ENCODE assay signal across 22 mouse cellular contexts in genomic region chr9:25243926-25244657, GRCm38 (mm10). TPM values are rescaled to one million over a fixed set of nuclear protein-coding genes. Genes with fewer than 3 reads are reported as not detected.
DNase-seq lines count a peak whose midpoint lies in the region; ATAC-seq and TF ChIP-seq lines count a peak whose summit lies in the region.
"Had no signal": no experiment of that assay in that cellular context is flagged by ENCODE, and none has a peak within 500 bp of the region (broad histone marks: within the 10 kb centered on the region; RNA-seq: fewer than 3 reads in every experiment).

No protein-coding gene starts in this region.

- no peak for ATAC-seq in forebrain, embryonic 13.5 days
- no peak for ATAC-seq in cerebellum, adult (ENCODE audit: insufficient number of reproducible peaks, low FRiP score, low TSS enrichment)
- ATAC-seq: CD4-positive, CD25-positive, alpha-beta regulatory T cell, adult 4 months; midbrain, embryonic 13.5 days had no signal

- peak overlapping the region; percentile 71 for H3K27ac ChIP-seq in layer of hippocampus, adult 2 months
- 0 out of 2 replicates have a peak overlapping the region, but pooled peaks have one; percentile 35 for H3K27ac ChIP-seq in cortical plate, adult 2 months (ENCODE audit: insufficient read depth, low read length)
- H3K27ac ChIP-seq in forebrain, embryonic 13.5 days: no peak overlapping the region
- H3K27ac ChIP-seq: lung, embryonic 15.5 days; midbrain, embryonic 13.5 days had no signal

- no peaks in the 10 kb centered on the region for H3K27me3 ChIP-seq in forebrain, embryonic 13.5 days
- H3K27me3 ChIP-seq: lung, embryonic 15.5 days; midbrain, embryonic 13.5 days had no signal

- TF ChIP-seq CTCF in layer of hippocampus, adult 2 months (conservative IDR thresholded peaks at IDR 0.05): no peak
- no peak for TF ChIP-seq CTCF in cortical plate, adult 2 months (IDR thresholded peaks at IDR 0.05; ENCODE audit: extremely low read depth, insufficient read depth, low read length)

- no peak overlapping the region for H3K9ac ChIP-seq in forebrain, embryonic 13.5 days
- H3K9ac ChIP-seq: lung, embryonic 15.5 days; midbrain, embryonic 13.5 days had no signal

- no peaks in the 10 kb centered on the region for H3K9me3 ChIP-seq in forebrain, embryonic 13.5 days (replicated peaks)
- H3K9me3 ChIP-seq: G1E; lung, embryonic 15.5 days; midbrain, embryonic 13.5 days had no signal

- H3K36me3 ChIP-seq in forebrain, embryonic 13.5 days (ENCODE audit: poor library complexity, severe bottlenecking): no peaks in the 10 kb centered on the region
- H3K36me3 ChIP-seq: lung, embryonic 15.5 days; midbrain, embryonic 13.5 days had no signal

- no peak overlapping the region for H3K4me3 ChIP-seq in layer of hippocampus, adult 2 months
- no peak overlapping the region for H3K4me3 ChIP-seq in cortical plate, adult 2 months (ENCODE audit: insufficient read depth, low read length)
- H3K4me3 ChIP-seq in forebrain, embryonic 13.5 days: no peak overlapping the region
- H3K4me3 ChIP-seq: lung, embryonic 15.5 days; midbrain, embryonic 13.5 days had no signal

- no peak overlapping the region for H3K4me2 ChIP-seq in forebrain, embryonic 13.5 days
- H3K4me2 ChIP-seq: liver, embryonic 11.5 days; lung, embryonic 15.5 days; midbrain, embryonic 13.5 days had no signal

- 78% methylated on average over 4 of the region's 4 CpGs for WGBS in forebrain, embryonic 13.5 days

- TF ChIP-seq POLR2A in cortical plate, adult 2 months (IDR thresholded peaks at IDR 0.05; ENCODE audit: extremely low read depth, insufficient read depth, low read length): no peak

- DNase-seq in layer of hippocampus, adult 2 months (ENCODE audit: low spot score in 2 of 2): no peak
- DNase-seq in layer of hippocampus, postnatal 25 days (ENCODE audit: extremely low spot score in 1 of 2, low spot score in 1 of 2): no peak
- DNase-seq in 3T3-L1 (ENCODE audit: low read depth, low spot score): peak; percentile 84
- peak; percentile 81 for DNase-seq in Muller cell, postnatal 12 days (ENCODE audit: inconsistent ontology term)
- DNase-seq in right cerebral cortex, postnatal 4 days: no peak
- DNase-seq: adrenal gland, postnatal 10 days; cerebellum, adult 11-12 months; cerebellum, postnatal 14 days; gastrocnemius, postnatal 25 days; heart, postnatal 10 days; kidney, adult 18-20 months; kidney, postnatal 25 days; right cerebral cortex, postnatal 25 days; thymus, postnatal 14 days had no signal

- no peaks in the 10 kb centered on the region; the same call in 1 of the 2 replicates for H3K4me1 ChIP-seq in cortical plate, adult 2 months (ENCODE audit: control insufficient read depth, insufficient read depth, low read length)
- no peaks in the 10 kb centered on the region for H3K4me1 ChIP-seq in forebrain, embryonic 13.5 days
- H3K4me1 ChIP-seq: lung, embryonic 15.5 days; midbrain, embryonic 13.5 days had no signal

RNA-seq across cellular contexts. Expression of gene Sept7, which starts 8.1 kb away (rescaled TPM):
- total RNA-seq in layer of hippocampus, adult 2 months (2021): 100 to 1,000 TPM; 263 to 265 TPM
- total RNA-seq in layer of hippocampus, postnatal 25 days (2021): 100 to 1,000 TPM; 281 to 289 TPM
- 312 and 335 TPM in 2 replicates for polyA plus RNA-seq in cortical plate, adult 2 months (2012; rRNA removed)
- polyA plus RNA-seq in forebrain, embryonic 13.5 days (2015; fragmentation: Nextera tagmentation; extraction: Ambion mirVana): 267 and 275 TPM in 2 replicates

Comparison
In these comparisons a context has a peak if more than half of its experiments do, and no peak if none do; other contexts are left out.
1. DNase-seq: peak in 3T3-L1 (single experiment) and Muller cell, postnatal 12 days (single experiment); none in layer of hippocampus, adult 2 months (0 of 2), layer of hippocampus, postnatal 25 days (0 of 2) and right cerebral cortex, postnatal 4 days (single experiment).